In the genomic region with DNA sequence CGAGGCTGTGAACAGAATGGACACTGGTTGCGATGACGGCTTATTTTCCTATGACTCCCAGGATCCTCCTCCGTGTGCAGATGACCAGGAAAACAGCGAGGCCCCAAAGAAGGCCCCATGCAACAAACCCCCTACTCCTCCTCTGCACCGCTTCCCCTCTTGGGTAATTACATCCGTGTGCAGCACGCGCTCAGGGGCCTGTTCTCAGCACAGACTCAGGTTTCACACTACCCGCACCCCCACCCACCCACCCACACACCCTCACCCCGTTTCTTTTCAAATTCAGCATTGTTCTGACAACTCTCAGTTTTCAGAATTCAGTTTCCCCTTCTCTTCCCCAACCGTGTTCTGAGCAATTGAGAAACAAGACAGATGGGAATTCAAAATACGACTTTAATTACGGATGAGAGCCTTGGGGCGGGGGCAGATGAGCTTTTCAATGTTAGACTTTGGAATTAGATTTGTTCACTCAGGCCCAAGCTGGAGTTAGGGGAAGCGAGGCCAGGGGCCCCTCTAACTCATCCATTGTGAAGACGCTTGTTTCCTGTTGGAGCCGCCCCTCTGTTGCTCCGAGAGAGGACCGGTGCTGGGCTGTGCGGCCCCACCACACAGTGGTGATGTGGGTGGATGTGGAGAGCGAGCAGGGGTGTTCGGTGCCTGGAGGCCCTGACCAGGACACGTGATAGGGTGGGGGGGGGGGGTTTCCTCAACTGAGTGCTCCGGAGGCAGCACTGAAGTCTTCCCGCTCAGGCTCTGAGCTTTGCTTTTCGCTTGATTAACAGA, we compare ENCODE assay signal across 10 mouse cellular contexts. TPM values are rescaled to one million over a fixed set of nuclear protein-coding genes. Genes with fewer than 3 reads are reported as not detected.
A peak's percentile ranks its signal among the peaks of the same experiment; 100 is the strongest.
DNase-seq lines count a peak whose midpoint lies in the region; ATAC-seq lines count a peak whose summit lies in the region.
"Had no signal": no experiment of that assay in that cellular context is flagged by ENCODE, and none has a peak within 500 bp of the region (broad histone marks: within the 10 kb centered on the region; RNA-seq: fewer than 3 reads in every experiment).

No protein-coding gene starts in this region.

- H3K36me3 ChIP-seq in forebrain, embryonic 12.5 days (replicated peaks), result no peaks in the 10 kb centered on the region
- no peaks in the 10 kb centered on the region for H3K36me3 ChIP-seq in liver, embryonic 12.5 days

- no peak overlapping the region for H3K9ac ChIP-seq in forebrain, embryonic 12.5 days
- H3K9ac ChIP-seq in liver, embryonic 12.5 days, result no peak overlapping the region

- 0 out of 2 replicates have a peak overlapping the region, but pooled peaks have one; percentile 1 for H3K4me3 ChIP-seq in forebrain, embryonic 12.5 days (replicated peaks)
- H3K4me3 ChIP-seq in liver, embryonic 12.5 days, result no peak overlapping the region

- H3K9me3 ChIP-seq in forebrain, embryonic 12.5 days, result no peaks in the 10 kb centered on the region
- no peaks in the 10 kb centered on the region for H3K9me3 ChIP-seq in liver, embryonic 12.5 days (replicated peaks)

- peak overlapping the region; percentile 35 for H3K4me2 ChIP-seq in forebrain, embryonic 12.5 days
- no peak overlapping the region for H3K4me2 ChIP-seq in liver, embryonic 12.5 days

- H3K27me3 ChIP-seq in forebrain, embryonic 12.5 days, result no peaks in the 10 kb centered on the region
- H3K27me3 ChIP-seq in liver, embryonic 12.5 days (replicated peaks), result no peaks in the 10 kb centered on the region; the same call in 1 of the 2 replicates

- peaks cover 13% of the 10 kb centered on the region; the same call in 1 of the 2 replicates for H3K4me1 ChIP-seq in forebrain, embryonic 12.5 days
- no peaks in the 10 kb centered on the region for H3K4me1 ChIP-seq in liver, embryonic 12.5 days

- ATAC-seq in forebrain, embryonic 12.5 days (ENCODE audit: low FRiP score), result peak; percentile 90
- ATAC-seq in liver, embryonic 12.5 days, result peak; percentile 51; the same call in 1 of the 2 replicates

- DNase-seq in thymus, postnatal 0 days (ENCODE audit: low spot score), result peak; percentile 10
- DNase-seq in thymus, adult 18-20 months, result no peak
- no peak for DNase-seq in cerebellum, adult 9-10 months
- no peak for DNase-seq in adrenal gland, postnatal 14 days
- no peak for DNase-seq in left cerebral cortex, adult 9 months (ENCODE audit: low spot score in 2 of 2)
- no peak for DNase-seq in adrenal gland, postnatal 25 days
- DNase-seq: adrenal gland, adult 8-10 months; left cerebral cortex, postnatal 4 days had no signal

- 47% methylated on average over 27 of the region's 27 CpGs for WGBS in forebrain, embryonic 12.5 days
- 46% methylated on average over 27 of the region's 27 CpGs for WGBS in liver, embryonic 12.5 days (ENCODE audit: insufficient replicate concordance)

- peak overlapping the region; percentile 66 for H3K27ac ChIP-seq in forebrain, embryonic 12.5 days
- H3K27ac ChIP-seq in liver, embryonic 12.5 days, result no peak overlapping the region

RNA-seq across cellular contexts. Expression of a gene that starts 55.3 kb away (rescaled TPM):
- 0.33 TPM in 2 replicates for polyA plus RNA-seq in thymus, postnatal 0 days (2015; fragmentation: Nextera tagmentation; extraction: Ambion mirVana)
- polyA plus RNA-seq in forebrain, embryonic 12.5 days (2016; fragmentation: Nextera tagmentation; extraction: Ambion mirVana), result 2.1 and 2.6 TPM in 2 replicates
- polyA plus RNA-seq in liver, embryonic 12.5 days (2016; fragmentation: Nextera tagmentation; extraction: Ambion mirVana), result 0.76 and 0.81 TPM in 2 replicates
- 7.1 and 7.6 TPM in 2 replicates for total RNA-seq in adrenal gland, postnatal 14 days (2021)
- 7.4 TPM in 2 replicates for total RNA-seq in adrenal gland, postnatal 25 days (2021)

RNA-seq across cellular contexts. Expression of a gene that starts 59.3 kb away (rescaled TPM):
- 9.3 and 9.9 TPM in 2 replicates for polyA plus RNA-seq in thymus, postnatal 0 days (2015; fragmentation: Nextera tagmentation; extraction: Ambion mirVana)
- polyA plus RNA-seq in forebrain, embryonic 12.5 days (2016; fragmentation: Nextera tagmentation; extraction: Ambion mirVana), result 34.2 and 34.6 TPM in 2 replicates
- 3.3 and 4.2 TPM in 2 replicates for polyA plus RNA-seq in liver, embryonic 12.5 days (2016; fragmentation: Nextera tagmentation; extraction: Ambion mirVana)
- 21.7 and 21.9 TPM in 2 replicates for total RNA-seq in adrenal gland, postnatal 14 days (2021)
- total RNA-seq in adrenal gland, postnatal 25 days (2021), result 22.4 and 22.6 TPM in 2 replicates
